Mouse (Mus musculus) gastrocnemius, adult 2 months (tissue): Measurements from ENCODE around the gene Sirt7. TPM values are rescaled to one million over a fixed set of nuclear protein-coding genes. Genes with fewer than 3 reads are reported as not detected.

ENCODE experiments used
- DNase-seq: peaks from one replicate; pipeline ENCODE4 v3.0.0; 2022
- H3K27ac ChIP-seq: fragments of 200-600 bp; 2 replicates; pipeline ENCODE4 v1.8.1; 2022; ENCODE audit warnings: mild to moderate bottlenecking
- H3K4me3 ChIP-seq: fragments of 200-600 bp; 2 replicates; pipeline ENCODE4 v1.8.1; 2022; ENCODE audit warnings: mild to moderate bottlenecking, moderate library complexity
- CTCF ChIP-seq: fragments of 200-600 bp; IDR thresholded peaks from 2 replicates; pipeline ENCODE4 v1.8.1; 2022; ENCODE audit warnings: antibody characterized with exemption, mild to moderate bottlenecking, moderate library complexity
- intact Hi-C: fragments of 180-260 bp; cut with DNase I; formaldehyde crosslinking; loops from one replicate; pipeline ENCODE4 v1.15.1; 2025
- total RNA-seq, 2 experiments: library from RNA; stranded (reverse); gene quantifications; 2 replicates each; pipeline ENCODE4 v1.2.3; 2021

Sirt7 gene
- total RNA-seq, 2 experiments from 2014 or later = 4.1 to 4.7 TPM

DNA sequence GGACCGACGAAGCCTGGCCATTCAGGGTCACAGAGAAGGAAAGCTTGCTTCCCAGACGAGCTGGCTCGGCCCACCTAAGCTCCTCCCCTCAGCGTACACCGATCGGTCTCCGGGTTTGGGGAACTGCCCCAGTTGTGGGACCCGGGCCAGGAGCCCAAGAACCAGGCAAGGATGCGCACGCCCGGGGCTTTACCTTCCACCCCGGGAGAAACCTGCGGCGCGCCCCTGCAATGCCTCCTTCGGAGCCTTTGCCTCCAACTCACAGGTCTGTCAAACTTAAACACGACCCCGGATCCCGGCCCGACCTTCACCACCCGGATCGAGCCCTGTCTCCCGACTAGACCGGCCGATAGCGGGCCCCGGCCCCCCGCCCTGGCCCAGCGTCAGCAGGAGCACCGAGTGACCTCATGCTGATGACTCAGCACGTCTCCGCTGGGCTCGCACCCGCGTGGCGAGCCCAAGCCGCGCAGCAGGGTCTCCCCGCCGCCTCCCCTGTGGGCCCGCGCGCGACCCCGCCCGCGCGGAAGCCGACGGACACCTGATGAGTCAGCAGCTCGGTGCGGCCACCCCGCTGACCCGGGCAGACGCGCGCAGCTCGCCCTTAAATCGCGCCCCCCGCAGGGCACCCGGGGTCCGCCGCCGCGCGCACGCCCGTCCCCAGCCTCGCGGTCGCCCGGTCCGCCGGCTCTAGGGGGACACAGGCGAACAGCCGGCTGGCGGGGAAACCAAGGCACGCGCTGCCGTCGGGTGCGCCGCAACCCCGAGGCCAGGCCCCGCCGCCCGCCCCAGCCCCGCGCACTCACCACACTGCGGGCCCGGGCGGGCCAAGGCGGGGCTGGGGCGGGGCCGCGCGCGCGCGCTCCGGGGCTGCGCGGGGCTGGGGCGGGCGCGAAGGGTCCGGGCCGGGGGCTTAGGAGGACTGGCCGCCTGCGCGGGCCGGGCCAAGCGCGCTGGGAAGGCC lies 7.8 kb upstream of the Sirt7 start:
- intact Hi-C loops = no loop called here
- Histone ChIP-seq H3K4me3 (peak overlapping the region; percentile 96), H3K27ac (peak overlapping the region; percentile 98)
- TF ChIP-seq CTCF = peak; percentile 16; the same call in 1 of the 2 replicates
- peak; percentile 91 for DNase-seq

- intact Hi-C loops = no loop called here
These were observed 6.8 kb upstream of the Sirt7 start for GRCm38 (mm10) chr11:120631726-120632448.

DNA sequence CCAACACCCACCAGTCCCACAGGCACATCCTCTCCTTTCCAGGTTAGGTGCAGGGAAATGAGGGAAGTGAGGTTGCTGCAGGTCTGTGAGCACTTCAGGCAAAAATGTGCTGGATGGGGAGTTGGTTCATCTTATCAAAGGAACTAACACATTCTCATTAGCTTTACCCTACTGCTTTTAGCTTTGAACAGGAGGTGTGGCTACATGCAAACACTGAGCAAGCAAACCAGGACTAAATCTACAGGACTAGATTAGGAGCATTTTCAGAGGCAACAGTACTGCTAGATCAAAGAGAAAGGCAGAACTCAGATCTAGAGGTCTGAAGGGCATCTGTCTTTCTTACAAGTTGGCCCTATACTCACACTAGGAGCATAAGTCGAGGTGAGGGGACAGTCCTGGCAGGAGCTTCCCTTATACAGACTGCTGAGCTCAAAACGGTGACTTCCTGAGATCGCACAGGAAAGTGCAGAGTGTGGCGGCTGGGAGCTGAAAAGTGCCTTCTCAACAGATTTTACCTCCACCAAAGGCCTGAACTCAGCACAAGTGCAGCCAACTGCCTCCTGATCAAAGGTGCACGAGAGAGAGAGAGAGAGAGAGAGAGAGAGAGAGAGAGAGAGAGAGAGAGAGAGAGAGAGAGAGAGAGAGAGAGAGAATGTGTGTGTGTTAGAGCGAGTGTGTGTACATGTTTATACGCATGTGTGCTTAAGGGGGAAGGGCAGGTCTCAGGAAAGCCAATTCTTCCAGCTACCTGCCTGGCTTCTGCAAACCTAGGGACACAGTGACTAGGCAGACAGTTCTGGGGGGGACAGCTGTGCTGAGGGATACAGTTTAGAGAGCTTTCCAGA lies 6.1 kb upstream of the Sirt7 start:
- intact Hi-C loops = no loop called here
- Histone ChIP-seq H3K4me3 (peak overlapping the region; percentile 96), H3K27ac (peak overlapping the region; percentile 98)
- peak; percentile 32 for DNase-seq
- no peak for TF ChIP-seq CTCF

More at GRCm38 (mm10) chr11:120631726-120632448, 6.8 kb upstream of the Sirt7 start:
- Histone ChIP-seq H3K27ac (peak overlapping the region; percentile 98), H3K4me3 (peak overlapping the region; percentile 96)
- no peak for TF ChIP-seq CTCF
- DNase-seq = no peak

GRCm38 (mm10) chr11:120630401-120630871 lies 5.4 kb upstream of the Sirt7 start:
- peak overlapping the region; percentile 69 for H3K4me3 ChIP-seq

DNA sequence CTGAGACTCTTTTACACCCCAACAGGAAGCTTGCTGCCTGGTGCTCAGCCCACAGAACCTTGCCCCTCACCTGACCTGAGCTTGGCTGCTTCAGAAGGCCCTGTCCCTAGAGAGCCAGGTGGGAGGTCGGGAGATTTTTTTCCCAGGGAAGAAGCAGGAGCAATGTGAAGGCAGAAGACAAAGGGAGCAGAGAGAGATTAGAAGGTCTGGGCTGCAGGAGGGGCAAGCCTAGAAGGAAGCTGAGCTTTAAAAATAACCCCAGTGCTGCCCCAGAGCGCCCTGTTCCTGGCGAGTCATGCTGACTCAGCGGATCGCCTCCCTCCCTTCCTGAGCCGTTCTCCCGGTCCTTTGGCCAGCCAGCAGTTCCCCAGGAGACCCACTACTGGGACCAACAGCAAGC lies 4.9 kb upstream of the Sirt7 start:
- intact Hi-C loops = no loop called here
- H3K27ac ChIP-seq = peak overlapping the region; percentile 98
- TF ChIP-seq CTCF = no peak
- peak overlapping the region; percentile 69 for H3K4me3 ChIP-seq
- peak; percentile 87 for DNase-seq

More at GRCm38 (mm10) chr11:120630401-120630871, 5.4 kb upstream of the Sirt7 start:
- peak; percentile 58 for DNase-seq
- intact Hi-C loops = no loop called here
- no peak for TF ChIP-seq CTCF
- peak overlapping the region; percentile 98 for H3K27ac ChIP-seq

GRCm38 (mm10) chr11:120629341-120629730 lies 4.3 kb upstream of the Sirt7 start:
- intact Hi-C loops = no loop called here
- H3K27ac ChIP-seq = peak overlapping the region; percentile 98
- TF ChIP-seq CTCF = no peak
- peak; percentile 82 for DNase-seq
- peak overlapping the region; percentile 69 for H3K4me3 ChIP-seq

- H3K27ac ChIP-seq = peak overlapping the region; percentile 98
- H3K4me3 ChIP-seq = peak overlapping the region; percentile 69
- intact Hi-C loops = no loop called here
- TF ChIP-seq CTCF = no peak
- DNase-seq = no peak
These were observed 3.7 kb upstream of the Sirt7 start for GRCm38 (mm10) chr11:120628601-120629340.

- DNase-seq = no peak
- no peak overlapping the region for H3K4me3 ChIP-seq
- TF ChIP-seq CTCF = no peak
- intact Hi-C loops = no loop called here
- peak overlapping the region; percentile 43 for H3K27ac ChIP-seq
These were observed 2.6 kb upstream of the Sirt7 start for GRCm38 (mm10) chr11:120627468-120628300.

GRCm38 (mm10) chr11:120626785-120627467 lies 1.9 kb upstream of the Sirt7 start:
- no peak for TF ChIP-seq CTCF
- no peak overlapping the region for H3K27ac ChIP-seq
- H3K4me3 ChIP-seq = no peak overlapping the region
- intact Hi-C loops = no loop called here
- DNase-seq = no peak

DNA sequence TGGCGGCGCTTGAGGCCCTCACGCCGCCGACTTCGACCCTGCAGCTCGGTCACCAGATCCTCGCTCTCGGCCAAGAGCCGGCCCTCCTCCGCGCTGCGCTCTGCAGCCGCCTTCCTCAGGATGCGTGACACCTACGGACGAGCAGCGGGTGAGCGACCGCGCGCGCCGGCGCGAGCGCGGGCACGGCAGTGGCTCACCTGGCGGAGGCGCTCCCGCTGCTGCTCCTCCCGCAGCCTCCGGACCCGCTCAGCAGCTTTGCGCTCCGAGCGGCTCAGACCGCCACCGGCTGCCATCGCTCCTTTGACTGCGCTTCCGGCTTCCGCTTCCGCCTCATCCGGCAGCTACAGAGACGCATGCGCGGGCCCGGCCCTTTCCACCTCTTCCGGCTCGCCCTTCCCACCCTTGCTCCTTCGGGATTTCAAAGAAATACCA lies 344 bp downstream of the Sirt7 start:
- no peak for TF ChIP-seq CTCF
- Histone ChIP-seq H3K4me3 (peak overlapping the region; percentile 85), H3K27ac (peak overlapping the region; percentile 87)
- intact Hi-C loops = loop anchor here (2.0 kb wide), 1 partner anchor 88 kb away; the partner anchor contains the start of genes Cenpx and Lrrc45
- peak; percentile 91 for DNase-seq
